Mouse (Mus musculus): Measurements from ENCODE around the gene Usp6nl. TPM values are rescaled to one million over a fixed set of nuclear protein-coding genes. Genes with fewer than 3 reads are reported as not detected.

Gene Usp6nl
- polyA plus RNA-seq, 2 experiments, result 7.5 to 11.9 TPM

DNA sequence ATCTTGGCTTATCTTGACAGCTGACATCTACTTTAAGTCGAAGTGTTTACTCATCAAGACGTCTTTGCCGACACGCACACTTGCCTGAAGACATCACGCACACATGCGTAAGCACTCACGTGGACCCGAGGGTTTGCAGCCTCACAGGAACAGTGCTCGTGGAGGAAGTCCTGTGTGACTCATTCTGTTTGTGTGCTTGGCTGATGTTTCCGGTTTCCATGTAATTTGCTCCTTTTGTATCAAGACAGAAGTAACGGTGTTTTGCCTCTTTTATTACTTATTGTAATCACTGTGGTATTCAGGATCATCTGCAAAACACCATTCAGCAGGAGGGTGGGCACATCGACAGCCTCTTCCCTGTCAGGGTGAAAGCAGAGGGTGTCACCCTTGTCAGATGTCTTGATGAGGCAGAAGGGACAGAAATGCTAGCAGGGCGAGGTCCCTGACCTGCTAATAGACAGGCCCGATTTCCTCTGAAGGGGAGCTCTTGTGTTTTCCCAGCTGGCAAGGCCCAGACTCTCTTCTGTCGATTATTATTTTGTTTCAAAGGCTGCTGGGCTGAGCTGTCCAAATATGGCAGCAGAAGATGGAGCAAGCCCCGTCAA, 156.0 kb downstream of the Usp6nl start:
- TF ChIP-seq POLR2A (IDR thresholded peaks at IDR 0.05; ENCODE audit: borderline replicate concordance, extremely low read depth, insufficient read depth, insufficient read length), result no peak
- no peak overlapping the region for H3K4me3 ChIP-seq (replicated peaks; ENCODE audit: low read length)
- H3K36me3 ChIP-seq (ENCODE audit: control insufficient read depth, insufficient read depth, low read length), result no peaks in the 10 kb centered on the region
- H3K4me1 ChIP-seq (ENCODE audit: control insufficient read depth, insufficient read depth, low read length), result peaks cover 14% of the 10 kb centered on the region
- DNase-seq (ENCODE audit: low spot score) (no peak), ATAC-seq (ENCODE audit: low FRiP score, low read depth) (peak; percentile 20; the same call in 1 of the 2 replicates)
- WGBS, result 62% methylated on average over 16 of the region's 16 CpGs
- no peaks in the 10 kb centered on the region for H3K27me3 ChIP-seq (ENCODE audit: control insufficient read depth, insufficient read depth, low read length)
- no peak overlapping the region for H3K9ac ChIP-seq (ENCODE audit: low read depth, low read length, severe bottlenecking)
- H3K9me3 ChIP-seq (ENCODE audit: control insufficient read depth, low read length), result no peaks in the 10 kb centered on the region
- H3K4me2 ChIP-seq (replicated peaks; ENCODE audit: low read depth, low read length, severe bottlenecking), result 0 out of 2 replicates have a peak overlapping the region, but pooled peaks have one; percentile 6
- 0 out of 2 replicates have a peak overlapping the region, but pooled peaks have one; percentile 26 for H3K27ac ChIP-seq (replicated peaks; ENCODE audit: low read depth, low read length)

DNA sequence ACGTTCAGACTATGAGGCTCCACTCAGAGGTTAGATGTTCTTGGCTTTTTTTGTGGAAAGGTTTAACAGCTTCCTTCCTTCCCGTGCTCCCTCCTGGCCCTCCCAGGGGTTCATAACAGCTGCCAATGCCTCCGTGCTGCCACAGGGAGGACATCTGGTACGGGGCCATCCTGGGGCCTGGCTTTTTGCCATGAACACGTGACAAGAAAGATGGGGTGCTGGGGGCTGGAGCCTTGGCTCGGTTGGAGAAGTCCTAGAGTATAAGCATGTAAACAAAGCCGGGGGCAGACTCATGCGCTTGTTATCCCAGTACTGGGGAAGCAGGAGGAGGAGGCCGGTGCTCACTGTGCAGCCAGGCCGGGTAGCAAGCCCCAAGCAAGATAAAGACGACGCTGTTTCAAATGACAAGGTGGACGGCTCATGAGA, 156.5 kb downstream of the Usp6nl start:
- H3K9ac ChIP-seq (ENCODE audit: low read depth, low read length, severe bottlenecking), result no peak overlapping the region
- H3K9me3 ChIP-seq (ENCODE audit: control insufficient read depth, low read length), result no peaks in the 10 kb centered on the region
- peaks cover 20% of the 10 kb centered on the region for H3K4me1 ChIP-seq (ENCODE audit: control insufficient read depth, insufficient read depth, low read length)
- H3K27ac ChIP-seq (replicated peaks; ENCODE audit: low read depth, low read length), result 0 out of 2 replicates have a peak overlapping the region, but pooled peaks have one; percentile 26
- 8% methylated on average over 13 of the region's 13 CpGs for WGBS
- no peak for TF ChIP-seq POLR2A (IDR thresholded peaks at IDR 0.05; ENCODE audit: borderline replicate concordance, extremely low read depth, insufficient read depth, insufficient read length)
- H3K27me3 ChIP-seq (ENCODE audit: control insufficient read depth, insufficient read depth, low read length), result no peaks in the 10 kb centered on the region
- H3K36me3 ChIP-seq (ENCODE audit: control insufficient read depth, insufficient read depth, low read length), result no peaks in the 10 kb centered on the region
- 0 out of 2 replicates have a peak overlapping the region, but pooled peaks have one; percentile 6 for H3K4me2 ChIP-seq (replicated peaks; ENCODE audit: low read depth, low read length, severe bottlenecking)
- peak; percentile 51; the same call in 1 of the 2 replicates for ATAC-seq (ENCODE audit: low FRiP score, low read depth)
- no peak overlapping the region for H3K4me3 ChIP-seq (replicated peaks; ENCODE audit: low read length)
- peak; percentile 45 for DNase-seq (ENCODE audit: low spot score)

GRCm38 (mm10) chr2:6479620-6480019, 157.2 kb downstream of the Usp6nl start:
- WGBS, result 58% methylated on average over 5 of the region's 5 CpGs
- no peak for TF ChIP-seq POLR2A (IDR thresholded peaks at IDR 0.05; ENCODE audit: borderline replicate concordance, extremely low read depth, insufficient read depth, insufficient read length)
- H3K4me1 ChIP-seq (ENCODE audit: control insufficient read depth, insufficient read depth, low read length), result peaks cover 23% of the 10 kb centered on the region
- DNase-seq (ENCODE audit: low spot score) (no peak), ATAC-seq (ENCODE audit: low FRiP score, low read depth) (no peak)
- no peak overlapping the region for H3K4me2 ChIP-seq (replicated peaks; ENCODE audit: low read depth, low read length, severe bottlenecking)
- H3K4me3 ChIP-seq (replicated peaks; ENCODE audit: low read length), result no peak overlapping the region
- no peaks in the 10 kb centered on the region for H3K36me3 ChIP-seq (ENCODE audit: control insufficient read depth, insufficient read depth, low read length)
- no peaks in the 10 kb centered on the region for H3K27me3 ChIP-seq (ENCODE audit: control insufficient read depth, insufficient read depth, low read length)
- no peaks in the 10 kb centered on the region for H3K9me3 ChIP-seq (ENCODE audit: control insufficient read depth, low read length)
- H3K9ac ChIP-seq (ENCODE audit: low read depth, low read length, severe bottlenecking), result no peak overlapping the region
- H3K27ac ChIP-seq (replicated peaks; ENCODE audit: low read depth, low read length), result no peak overlapping the region

GRCm38 (mm10) chr2:6481966-6482365, 159.5 kb downstream of the Usp6nl start:
- 85% methylated on average over 8 of the region's 8 CpGs for WGBS
- Histone ChIP-seq H3K4me1 (ENCODE audit: control insufficient read depth, insufficient read depth, low read length) (peaks cover 23% of the 10 kb centered on the region), H3K9me3 (ENCODE audit: control insufficient read depth, low read length) (no peaks in the 10 kb centered on the region), H3K27me3 (ENCODE audit: control insufficient read depth, insufficient read depth, low read length) (no peaks in the 10 kb centered on the region), H3K27ac (replicated peaks; ENCODE audit: low read depth, low read length) (no peak overlapping the region), H3K9ac (ENCODE audit: low read depth, low read length, severe bottlenecking) (no peak overlapping the region), H3K4me3 (replicated peaks; ENCODE audit: low read length) (no peak overlapping the region), H3K4me2 (replicated peaks; ENCODE audit: low read depth, low read length, severe bottlenecking) (no peak overlapping the region), H3K36me3 (ENCODE audit: control insufficient read depth, insufficient read depth, low read length) (no peaks in the 10 kb centered on the region)
- no peak for ATAC-seq (ENCODE audit: low FRiP score, low read depth)
- DNase-seq (ENCODE audit: low spot score), result no peak
- TF ChIP-seq POLR2A (IDR thresholded peaks at IDR 0.05; ENCODE audit: borderline replicate concordance, extremely low read depth, insufficient read depth, insufficient read length), result no peak

DNA sequence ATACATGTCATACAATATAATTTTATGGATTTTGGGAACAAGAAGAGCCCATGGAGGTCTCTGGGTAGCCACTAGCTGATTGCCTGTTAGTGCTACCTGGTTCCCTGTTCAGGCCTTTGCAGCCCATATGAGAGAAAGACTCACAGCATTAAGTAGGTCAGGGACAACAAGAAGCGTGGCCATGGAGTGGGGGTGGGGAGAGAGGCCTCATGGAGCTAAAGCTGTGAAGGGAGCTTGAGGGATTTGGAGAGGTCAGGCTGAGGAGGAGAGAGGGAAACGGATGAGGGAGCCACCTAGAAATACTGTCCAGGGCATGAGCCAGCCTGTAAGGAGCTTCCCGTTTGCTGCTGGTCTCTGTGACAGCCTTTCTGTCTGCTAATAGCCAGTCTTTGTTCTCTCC, 159.9 kb downstream of the Usp6nl start:
- H3K4me1 ChIP-seq (ENCODE audit: control insufficient read depth, insufficient read depth, low read length), result peaks cover 23% of the 10 kb centered on the region
- no peaks in the 10 kb centered on the region for H3K36me3 ChIP-seq (ENCODE audit: control insufficient read depth, insufficient read depth, low read length)
- H3K27ac ChIP-seq (replicated peaks; ENCODE audit: low read depth, low read length), result no peak overlapping the region
- H3K9ac ChIP-seq (ENCODE audit: low read depth, low read length, severe bottlenecking), result no peak overlapping the region
- H3K4me3 ChIP-seq (replicated peaks; ENCODE audit: low read length), result no peak overlapping the region
- H3K4me2 ChIP-seq (replicated peaks; ENCODE audit: low read depth, low read length, severe bottlenecking), result no peak overlapping the region
- TF ChIP-seq POLR2A (IDR thresholded peaks at IDR 0.05; ENCODE audit: borderline replicate concordance, extremely low read depth, insufficient read depth, insufficient read length), result no peak
- DNase-seq (ENCODE audit: low spot score) (no peak), ATAC-seq (ENCODE audit: low FRiP score, low read depth) (no peak)
- 49% methylated on average over 3 of the region's 3 CpGs for WGBS
- no peaks in the 10 kb centered on the region for H3K9me3 ChIP-seq (ENCODE audit: control insufficient read depth, low read length)
- H3K27me3 ChIP-seq (ENCODE audit: control insufficient read depth, insufficient read depth, low read length), result no peaks in the 10 kb centered on the region

All from limb, embryonic 14.5 days (tissue).